Mouse (Mus musculus): Measurements from ENCODE around the gene Mrps21. TPM values are rescaled to one million over a fixed set of nuclear protein-coding genes. Genes with fewer than 3 reads are reported as not detected.

Gene Mrps21
- total and polyA plus RNA-seq, 2 experiments = 39.6 to 205 TPM

GRCm38 (mm10) chr3:95905940-95906492, 34.7 kb upstream of the Mrps21 start:
- TF ChIP-seq POLR2A (IDR thresholded peaks at IDR 0.05; ENCODE audit: extremely low read depth, insufficient read depth, low read length) (no peak), CTCF (IDR thresholded peaks at IDR 0.05; ENCODE audit: low read depth, low read length) (peak; percentile 77)
- Histone ChIP-seq H3K9ac (ENCODE audit: low read depth, low read length) (no peak overlapping the region), H3K36me3 (ENCODE audit: control insufficient read depth, insufficient read depth, low read length) (no peaks in the 10 kb centered on the region), H3K27ac (replicated peaks; ENCODE audit: insufficient read depth, low read depth, low read length) (no peak overlapping the region), H3K4me3 (ENCODE audit: insufficient read depth, low read depth, low read length) (no peak overlapping the region), H3K4me1 (ENCODE audit: control insufficient read depth, insufficient read depth, low read length) (peaks cover 20% of the 10 kb centered on the region), H3K27me3 (ENCODE audit: control insufficient read depth, insufficient read depth, low read length) (no peaks in the 10 kb centered on the region), H3K79me2 (ENCODE audit: control insufficient read depth, insufficient read depth, low read length) (no peaks in the 10 kb centered on the region)
- 2% methylated on average over 12 of the region's 12 CpGs for whole genome bisulfite sequencing
- DNase-seq (ENCODE audit: extremely low read depth, low read depth, low spot score) = peak; percentile 63

GRCm38 (mm10) chr3:95905146-95905939, 34.0 kb upstream of the Mrps21 start:
- H3K4me1 ChIP-seq (ENCODE audit: control insufficient read depth, insufficient read depth, low read length) = peaks cover 23% of the 10 kb centered on the region
- H3K27ac ChIP-seq (replicated peaks; ENCODE audit: insufficient read depth, low read depth, low read length) = peak overlapping the region; percentile 95
- under 1% methylated on average over 18 of the region's 18 CpGs for WGBS
- H3K36me3 ChIP-seq (ENCODE audit: control insufficient read depth, insufficient read depth, low read length) = no peaks in the 10 kb centered on the region
- TF ChIP-seq CTCF (IDR thresholded peaks at IDR 0.05; ENCODE audit: low read depth, low read length) (no peak), POLR2A (IDR thresholded peaks at IDR 0.05; ENCODE audit: extremely low read depth, insufficient read depth, low read length) (no peak)
- H3K9ac ChIP-seq (ENCODE audit: low read depth, low read length) = peak overlapping the region; percentile 25; the same call in 1 of the 2 replicates
- H3K79me2 ChIP-seq (ENCODE audit: control insufficient read depth, insufficient read depth, low read length) = no peaks in the 10 kb centered on the region
- H3K4me3 ChIP-seq (ENCODE audit: insufficient read depth, low read depth, low read length) = peak overlapping the region; percentile 29; the same call in 1 of the 2 replicates
- no peaks in the 10 kb centered on the region for H3K27me3 ChIP-seq (ENCODE audit: control insufficient read depth, insufficient read depth, low read length)
- DNase-seq (ENCODE audit: extremely low read depth, low read depth, low spot score) = peak; percentile 83

DNA sequence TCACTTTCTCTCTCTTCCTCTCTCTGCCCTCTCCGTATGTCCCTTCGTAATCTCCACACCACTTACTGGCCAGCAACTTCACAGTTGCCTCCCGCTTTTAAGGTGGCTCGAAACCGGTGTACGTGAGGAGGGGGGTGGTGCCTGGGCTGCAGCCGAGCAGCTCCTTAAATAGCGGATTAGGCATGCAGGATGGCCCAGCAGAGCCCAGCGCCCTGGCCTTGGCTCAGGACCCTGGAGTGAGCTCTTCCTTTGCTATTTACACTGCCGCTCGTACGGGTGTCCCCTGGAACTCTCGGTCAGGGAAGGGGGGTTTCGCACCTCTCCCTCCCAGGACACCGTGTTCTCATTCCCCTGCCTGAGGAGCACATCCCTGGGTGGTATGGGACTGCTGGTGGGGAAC, 33.2 kb upstream of the Mrps21 start, which contains the start of gene Car14:
Gene Car14 (minus strand): TSS at position 124 of the 400 bp plus-strand sequence.
- TF ChIP-seq CTCF (IDR thresholded peaks at IDR 0.05; ENCODE audit: low read depth, low read length) (no peak), POLR2A (IDR thresholded peaks at IDR 0.05; ENCODE audit: extremely low read depth, insufficient read depth, low read length) (no peak)
- Histone ChIP-seq H3K4me1 (ENCODE audit: control insufficient read depth, insufficient read depth, low read length) (peaks cover 23% of the 10 kb centered on the region), H3K27ac (replicated peaks; ENCODE audit: insufficient read depth, low read depth, low read length) (peak within 1 kb of the TSS; percentile 95), H3K36me3 (ENCODE audit: control insufficient read depth, insufficient read depth, low read length) (no peaks in the 10 kb centered on the region), H3K4me3 (ENCODE audit: insufficient read depth, low read depth, low read length) (peak within 1 kb of the TSS; percentile 41), H3K79me2 (ENCODE audit: control insufficient read depth, insufficient read depth, low read length) (no peaks in the 10 kb centered on the region), H3K27me3 (ENCODE audit: control insufficient read depth, insufficient read depth, low read length) (no peaks in the 10 kb centered on the region), H3K9ac (ENCODE audit: low read depth, low read length) (peak within 1 kb of the TSS; percentile 69)
- peak; percentile 62 for DNase-seq (ENCODE audit: extremely low read depth, low read depth, low spot score)
- WGBS = 2% methylated on average over 15 of the region's 15 CpGs

GRCm38 (mm10) chr3:95903753-95904502, 32.6 kb upstream of the Mrps21 start:
- Histone ChIP-seq H3K4me1 (ENCODE audit: control insufficient read depth, insufficient read depth, low read length) (peaks cover 23% of the 10 kb centered on the region), H3K27ac (replicated peaks; ENCODE audit: insufficient read depth, low read depth, low read length) (peak overlapping the region; percentile 95), H3K79me2 (ENCODE audit: control insufficient read depth, insufficient read depth, low read length) (no peaks in the 10 kb centered on the region), H3K36me3 (ENCODE audit: control insufficient read depth, insufficient read depth, low read length) (no peaks in the 10 kb centered on the region), H3K27me3 (ENCODE audit: control insufficient read depth, insufficient read depth, low read length) (no peaks in the 10 kb centered on the region), H3K9ac (ENCODE audit: low read depth, low read length) (peak overlapping the region; percentile 69), H3K4me3 (ENCODE audit: insufficient read depth, low read depth, low read length) (peak overlapping the region; percentile 41)
- DNase-seq (ENCODE audit: extremely low read depth, low read depth, low spot score) = peak; percentile 92
- TF ChIP-seq POLR2A (IDR thresholded peaks at IDR 0.05; ENCODE audit: extremely low read depth, insufficient read depth, low read length) (no peak), CTCF (IDR thresholded peaks at IDR 0.05; ENCODE audit: low read depth, low read length) (no peak)
- WGBS = 8% methylated on average over 15 of the region's 15 CpGs

DNA sequence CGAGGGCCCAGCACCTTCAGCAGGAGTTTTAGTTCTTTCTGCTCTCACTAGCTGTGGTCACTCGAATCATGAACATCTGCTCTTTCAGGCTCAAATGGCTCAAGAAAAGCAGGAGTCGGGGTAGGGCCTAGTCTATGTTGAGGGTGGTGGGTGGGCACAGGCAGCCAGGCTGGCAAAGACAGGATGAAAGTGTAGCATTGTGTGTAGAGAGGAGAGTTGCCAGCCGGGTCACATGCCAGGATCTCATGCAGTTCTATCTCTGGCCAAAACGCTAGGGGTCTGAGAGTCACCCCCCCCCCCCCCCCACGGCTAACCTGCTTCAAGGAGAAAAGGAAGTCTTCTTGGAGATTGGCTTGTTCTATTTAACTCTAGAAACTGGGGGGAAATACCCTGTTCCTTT, 31.3 kb upstream of the Mrps21 start:
- H3K4me1 ChIP-seq (ENCODE audit: control insufficient read depth, insufficient read depth, low read length) = peaks cover 23% of the 10 kb centered on the region
- H3K27ac ChIP-seq (replicated peaks; ENCODE audit: insufficient read depth, low read depth, low read length) = peak overlapping the region; percentile 95
- no peaks in the 10 kb centered on the region for H3K27me3 ChIP-seq (ENCODE audit: control insufficient read depth, insufficient read depth, low read length)
- no peak for TF ChIP-seq POLR2A (IDR thresholded peaks at IDR 0.05; ENCODE audit: extremely low read depth, insufficient read depth, low read length)
- no peak for TF ChIP-seq CTCF (IDR thresholded peaks at IDR 0.05; ENCODE audit: low read depth, low read length)
- no peaks in the 10 kb centered on the region for H3K36me3 ChIP-seq (ENCODE audit: control insufficient read depth, insufficient read depth, low read length)
- peak overlapping the region; percentile 58 for H3K9ac ChIP-seq (ENCODE audit: low read depth, low read length)
- H3K79me2 ChIP-seq (ENCODE audit: control insufficient read depth, insufficient read depth, low read length) = no peaks in the 10 kb centered on the region
- peak; percentile 56 for DNase-seq (ENCODE audit: extremely low read depth, low read depth, low spot score)
- H3K4me3 ChIP-seq (ENCODE audit: insufficient read depth, low read depth, low read length) = 0 out of 2 replicates have a peak overlapping the region, but pooled peaks have one; percentile 10
- 22% methylated on average over 6 of the region's 6 CpGs for WGBS

All from liver, adult 2 months (tissue).